Mouse (Mus musculus): Measurements from ENCODE around the gene Mmp23. TPM values are rescaled to one million over a fixed set of nuclear protein-coding genes. Genes with fewer than 3 reads are reported as not detected.
A peak's percentile ranks its signal among the peaks of the same experiment; 100 is the strongest.
"Not testable (repeated sequence)": the region's sequence is repeated elsewhere in the genome, so short reads cannot be mapped to it uniquely, and the experiment has no call there.

Gene Mmp23
- total RNA-seq (2021): 1 to 10 TPM; 3.9 to 4.8 TPM

GRCm38 (mm10) chr4:155653086-155653450 is at the start of gene Mmp23:
Gene Mmp23, minus strand, starts transcription at chr4:155653384.
- peak; percentile 41 for DNase-seq
- intact Hi-C loops (cut with DNase I): no loop called here

GRCm38 (mm10) chr4:155700425-155700824 is 47.2 kb upstream of the Mmp23 start:
- no peak for DNase-seq
- intact Hi-C loops (cut with DNase I): no loop called here

GRCm38 (mm10) chr4:155696261-155697255 is 43.4 kb upstream of the Mmp23 start:
- no peak for DNase-seq
- intact Hi-C loops (cut with DNase I): no loop called here

- intact Hi-C loops (cut with DNase I): no loop called here
- no peak for DNase-seq
These were observed 42.4 kb upstream of the Mmp23 start for GRCm38 (mm10) chr4:155695531-155696062.

- peak; percentile 53 for DNase-seq
- intact Hi-C loops (cut with DNase I): no loop called here
These were observed 41.6 kb upstream of the Mmp23 start for GRCm38 (mm10) chr4:155694482-155695401.

- intact Hi-C loops (cut with DNase I): no loop called here
- DNase-seq: peak; percentile 77
These were observed 40.9 kb upstream of the Mmp23 start, which contains the start of gene Fndc10 for GRCm38 (mm10) chr4:155694111-155694481. Gene Fndc10, plus strand, starts transcription at chr4:155694342.

- intact Hi-C loops (cut with DNase I): no loop called here
- DNase-seq: no peak
These were observed 39.2 kb upstream of the Mmp23 start for GRCm38 (mm10) chr4:155692421-155692820.

GRCm38 (mm10) chr4:155690571-155691375 is 37.6 kb upstream of the Mmp23 start:
- intact Hi-C loops (cut with DNase I): no loop called here
- DNase-seq: peak; percentile 88

- DNase-seq; intact Hi-C loops (cut with DNase I): not testable (repeated sequence)
These were observed 34.6 kb upstream of the Mmp23 start for GRCm38 (mm10) chr4:155687764-155688163.

GRCm38 (mm10) chr4:155683670-155684277 is 30.6 kb upstream of the Mmp23 start:
- intact Hi-C loops (cut with DNase I); DNase-seq: not testable (repeated sequence)

GRCm38 (mm10) chr4:155675991-155676390 is 22.8 kb upstream of the Mmp23 start:
- no peak for DNase-seq
- intact Hi-C loops (cut with DNase I): no loop called here

- intact Hi-C loops (cut with DNase I): no loop called here
- DNase-seq: no peak
These were observed 18.9 kb upstream of the Mmp23 start for GRCm38 (mm10) chr4:155672082-155672481.

- intact Hi-C loops (cut with DNase I); DNase-seq: not testable (repeated sequence)
These were observed 17.1 kb upstream of the Mmp23 start for GRCm38 (mm10) chr4:155670236-155670635.

- intact Hi-C loops (cut with DNase I): no loop called here
These were observed 16.5 kb upstream of the Mmp23 start for GRCm38 (mm10) chr4:155669598-155670075.

GRCm38 (mm10) chr4:155668689-155669597 is 15.8 kb upstream of the Mmp23 start, which contains the start of gene Mib2:
Gene Mib2, minus strand, starts transcription at chr4:155669198.
- DNase-seq: peak; percentile 98
- intact Hi-C loops (cut with DNase I): no loop called here

More at GRCm38 (mm10) chr4:155669598-155670075, 16.5 kb upstream of the Mmp23 start:
- DNase-seq: no peak

- intact Hi-C loops (cut with DNase I): no loop called here
- no peak for DNase-seq
These were observed 13.7 kb upstream of the Mmp23 start for GRCm38 (mm10) chr4:155666903-155667302.

GRCm38 (mm10) chr4:155660641-155661040 is 7.5 kb upstream of the Mmp23 start:
- intact Hi-C loops (cut with DNase I): no loop called here

GRCm38 (mm10) chr4:155658961-155659360 is 5.8 kb upstream of the Mmp23 start:
- intact Hi-C loops (cut with DNase I): no loop called here
- no peak for DNase-seq

More at GRCm38 (mm10) chr4:155660641-155661040, 7.5 kb upstream of the Mmp23 start:
- DNase-seq: no peak

Measured in left cerebral cortex, postnatal 4 days (tissue).